Mouse (Mus musculus) bone marrow macrophage, adult 2 months (primary cell): ENCODE measurements around the gene Eif4g3. TPM values are rescaled to one million over a fixed set of nuclear protein-coding genes. Genes with fewer than 3 reads are reported as not detected.

Experiments
- H3K27ac ChIP-seq: 2 replicates; pipeline ENCODE4 v1.5.1; 2012; ENCODE audit warnings: low read depth, low read length; ENCODE audit not compliant: insufficient read depth
- H3K4me1 ChIP-seq: 2 replicates; pipeline ENCODE4 v1.6.1; 2012; ENCODE audit warnings: low read length; ENCODE audit not compliant: control insufficient read depth, insufficient read depth
- H3K4me3 ChIP-seq: 2 replicates; pipeline ENCODE4 v1.5.1; 2012; ENCODE audit warnings: mild to moderate bottlenecking, low read length, moderate library complexity; ENCODE audit not compliant: insufficient read depth
- CTCF ChIP-seq: IDR thresholded peaks from 2 replicates; pipeline ENCODE4 v1.5.1; 2012; ENCODE audit warnings: low read depth, mild to moderate bottlenecking, low read length, moderate library complexity
- POLR2A ChIP-seq: IDR thresholded peaks from 2 replicates; pipeline ENCODE4 v1.6.1; 2012; ENCODE audit warnings: mild to moderate bottlenecking, low read depth, low read length, borderline replicate concordance
- polyA plus RNA-seq: library from polyadenylated mRNA; stranded (reverse); fragments of >200 nt; gene quantifications from 2 replicates; pipeline ENCODE4 v1.2.4, GENCODE M21; 2012; ENCODE audit not compliant: missing spikeins, insufficient read depth, insufficient read length

The Eif4g3 gene
- polyA plus RNA-seq, 1 experiment, result 74.3 TPM

GRCm38 (mm10) chr4:138003909-138004610 is 11.2 kb downstream of the Eif4g3 start:
- Histone ChIP-seq H3K4me3 (no peak overlapping the region), H3K27ac (no peak overlapping the region), H3K4me1 (peaks cover 5% of the 10 kb centered on the region; the same call in 1 of the 2 replicates)
- TF ChIP-seq POLR2A (no peak), CTCF (no peak)

- no peak overlapping the region for H3K4me3 ChIP-seq
- TF ChIP-seq CTCF (no peak), POLR2A (no peak)
- H3K4me1 ChIP-seq, result peaks cover 5% of the 10 kb centered on the region; the same call in 1 of the 2 replicates
- no peak overlapping the region for H3K27ac ChIP-seq
Measured at GRCm38 (mm10) chr4:138005781-138006180, 13.0 kb downstream of the Eif4g3 start.

GRCm38 (mm10) chr4:138006951-138007613 is 14.3 kb downstream of the Eif4g3 start:
- peaks cover 5% of the 10 kb centered on the region; the same call in 1 of the 2 replicates for H3K4me1 ChIP-seq
- H3K27ac ChIP-seq, result no peak overlapping the region
- no peak overlapping the region for H3K4me3 ChIP-seq
- TF ChIP-seq POLR2A (no peak), CTCF (no peak)

GRCm38 (mm10) chr4:138008646-138009045 is 15.8 kb downstream of the Eif4g3 start:
- no peak for TF ChIP-seq CTCF
- TF ChIP-seq POLR2A, result no peak
- peaks cover 9% of the 10 kb centered on the region for H3K4me1 ChIP-seq
- no peak overlapping the region for H3K4me3 ChIP-seq
- H3K27ac ChIP-seq, result no peak overlapping the region

GRCm38 (mm10) chr4:138009786-138010502 is 17.1 kb downstream of the Eif4g3 start:
- Histone ChIP-seq H3K27ac (no peak overlapping the region), H3K4me1 (peaks cover 15% of the 10 kb centered on the region), H3K4me3 (no peak overlapping the region)
- TF ChIP-seq POLR2A (no peak), CTCF (no peak)

GRCm38 (mm10) chr4:138013723-138014479 is 21.1 kb downstream of the Eif4g3 start:
- Histone ChIP-seq H3K4me1 (peaks cover 10% of the 10 kb centered on the region), H3K4me3 (no peak overlapping the region), H3K27ac (no peak overlapping the region)
- TF ChIP-seq CTCF (no peak), POLR2A (no peak)

- no peak overlapping the region for H3K27ac ChIP-seq
- no peak for TF ChIP-seq POLR2A
- H3K4me3 ChIP-seq, result no peak overlapping the region
- peaks cover 12% of the 10 kb centered on the region for H3K4me1 ChIP-seq
Measured at GRCm38 (mm10) chr4:138015966-138016365, 23.1 kb downstream of the Eif4g3 start.

GRCm38 (mm10) chr4:138017085-138017637 is 24.3 kb downstream of the Eif4g3 start:
- no peak overlapping the region for H3K4me3 ChIP-seq
- H3K27ac ChIP-seq, result no peak overlapping the region
- H3K4me1 ChIP-seq, result peaks cover 12% of the 10 kb centered on the region
- no peak for TF ChIP-seq CTCF
- no peak for TF ChIP-seq POLR2A

- H3K4me1 ChIP-seq, result peaks cover 12% of the 10 kb centered on the region
- H3K27ac ChIP-seq, result no peak overlapping the region
- H3K4me3 ChIP-seq, result no peak overlapping the region
- TF ChIP-seq CTCF, result no peak
Measured at GRCm38 (mm10) chr4:138018011-138018410, 25.2 kb downstream of the Eif4g3 start.
